Comparison of ENCODE assay signal across 15 mouse cellular contexts in genomic region chr2:58778986-58779495, GRCm38 (mm10).
"Had no signal": no experiment of that assay in that cellular context is flagged by ENCODE, and none has a peak within 500 bp of the region (broad histone marks: within the 10 kb centered on the region; RNA-seq: fewer than 3 reads in every experiment).

No protein-coding gene starts in this region.

- H3K4me1 ChIP-seq: liver, embryonic 13.5 days; midbrain, embryonic 10.5 days; midbrain, embryonic 15.5 days had no signal

- H3K9me3 ChIP-seq: hindbrain, embryonic 15.5 days; liver, embryonic 13.5 days; lung, embryonic 15.5 days; midbrain, embryonic 10.5 days; midbrain, embryonic 15.5 days; neural tube, embryonic 13.5 days had no signal

- H3K9ac ChIP-seq: hindbrain, embryonic 15.5 days; liver, embryonic 13.5 days; lung, embryonic 15.5 days; midbrain, embryonic 15.5 days; neural tube, embryonic 13.5 days had no signal

- H3K27me3 ChIP-seq: hindbrain, embryonic 15.5 days; liver, embryonic 13.5 days; lung, embryonic 15.5 days; midbrain, embryonic 15.5 days; neural tube, embryonic 13.5 days had no signal

- H3K4me3 ChIP-seq: hindbrain, embryonic 15.5 days; liver, embryonic 13.5 days; lung, embryonic 15.5 days; midbrain, embryonic 10.5 days; midbrain, embryonic 15.5 days; neural tube, embryonic 13.5 days had no signal

- DNase-seq: kidney, adult 8-10 months; kidney, postnatal 36 days; layer of hippocampus, adult 9-11 months; layer of hippocampus, postnatal 36 days; liver, embryonic 13.5 days; retina, postnatal 1 day; right cerebral cortex, postnatal 14 days; thymus, postnatal 36 days had no signal

- H3K4me2 ChIP-seq: hindbrain, embryonic 15.5 days; liver, embryonic 13.5 days; lung, embryonic 15.5 days; midbrain, embryonic 15.5 days; neural tube, embryonic 13.5 days had no signal

- H3K27ac ChIP-seq: hindbrain, embryonic 15.5 days; liver, embryonic 13.5 days; lung, embryonic 15.5 days; midbrain, embryonic 10.5 days; midbrain, embryonic 15.5 days; neural tube, embryonic 13.5 days had no signal

- H3K36me3 ChIP-seq: hindbrain, embryonic 15.5 days; liver, embryonic 13.5 days; lung, embryonic 15.5 days; midbrain, embryonic 10.5 days; midbrain, embryonic 15.5 days; neural tube, embryonic 13.5 days had no signal

- ATAC-seq: inflammation-experienced regulatory T-cells, adult 6 months; intestine, postnatal 0 days; midbrain, embryonic 15.5 days had no signal
